Mouse (Mus musculus) v-Abl transformed pro-B cells (cell line): ENCODE data around the gene Rbks.
"Not testable (repeated sequence)": the region's sequence is repeated elsewhere in the genome, so short reads cannot be mapped to it uniquely, and the experiment has no call there.

Source experiments
- in situ Hi-C, 2 experiments: fragments of 400-800 bp; cut with MboI; formaldehyde crosslinking; loops; one replicate each; pipeline ENCODE4 v1.15.1; 2025; ENCODE audit not compliant: unreplicated experiment in 2 of 2

The Rbks gene

GRCm38 (mm10) chr5:31682305-31682704 is 15.1 kb downstream of the Rbks start:
- in situ Hi-C loops, result no loop called here

GRCm38 (mm10) chr5:31680183-31680582 is 17.2 kb downstream of the Rbks start:
- in situ Hi-C loops, result no loop called here

- in situ Hi-C loops, result no loop called here
These were observed 19.4 kb downstream of the Rbks start for GRCm38 (mm10) chr5:31678000-31678399.

GRCm38 (mm10) chr5:31673431-31673830 is 24.0 kb downstream of the Rbks start:
- in situ Hi-C loops, result no loop called here

- in situ Hi-C loops, result no loop called here
These were observed 26.3 kb downstream of the Rbks start for GRCm38 (mm10) chr5:31671137-31671536.

GRCm38 (mm10) chr5:31669984-31670383 is 27.4 kb downstream of the Rbks start:
- in situ Hi-C loops, result no loop called here

GRCm38 (mm10) chr5:31668325-31668968 is 29.0 kb downstream of the Rbks start:
- in situ Hi-C loops, result no loop called here

- in situ Hi-C loops, result no loop called here
These were observed 31.3 kb downstream of the Rbks start for GRCm38 (mm10) chr5:31666176-31666575.

- in situ Hi-C loops, result no loop called here
These were observed 41.7 kb downstream of the Rbks start for GRCm38 (mm10) chr5:31655688-31656190.

- in situ Hi-C loops, result no loop called here
These were observed 46.7 kb downstream of the Rbks start for GRCm38 (mm10) chr5:31650518-31651288.

- in situ Hi-C loops, result no loop called here
These were observed 50.1 kb downstream of the Rbks start for GRCm38 (mm10) chr5:31647327-31647726.

- in situ Hi-C loops, result no loop called here
These were observed 50.9 kb downstream of the Rbks start for GRCm38 (mm10) chr5:31646574-31646973.

GRCm38 (mm10) chr5:31645798-31646197 is 51.6 kb downstream of the Rbks start:
- in situ Hi-C loops, result no loop called here

- in situ Hi-C loops, result no loop called here
These were observed 52.6 kb downstream of the Rbks start for GRCm38 (mm10) chr5:31644847-31645246.

GRCm38 (mm10) chr5:31644272-31644671 is 53.2 kb downstream of the Rbks start:
- in situ Hi-C loops, result no loop called here

GRCm38 (mm10) chr5:31642300-31642699 is 55.1 kb downstream of the Rbks start:
- in situ Hi-C loops, result no loop called here

- in situ Hi-C loops, result no loop called here
These were observed 56.9 kb downstream of the Rbks start for GRCm38 (mm10) chr5:31640542-31640941.

- in situ Hi-C loops, result no loop called here
These were observed 60.7 kb downstream of the Rbks start for GRCm38 (mm10) chr5:31636636-31637253.

GRCm38 (mm10) chr5:31634679-31635078 is 62.7 kb downstream of the Rbks start:
- in situ Hi-C loops, result no loop called here

- in situ Hi-C loops, result no loop called here
These were observed 63.3 kb downstream of the Rbks start for GRCm38 (mm10) chr5:31634161-31634560.

- in situ Hi-C loops, result not testable (repeated sequence)
These were observed 66.3 kb downstream of the Rbks start for GRCm38 (mm10) chr5:31631169-31631568.

GRCm38 (mm10) chr5:31630064-31630463 is 67.4 kb downstream of the Rbks start:
- in situ Hi-C loops, result no loop called here
